Mouse (Mus musculus) telencephalon, adult 2 months (tissue): ENCODE results near the gene Camta1.

ENCODE experiments used
- DNase-seq: peaks from one replicate; pipeline ENCODE4 v3.0.0-alpha.2; 2011; ENCODE audit warnings: low read depth, low spot score

The Camta1 gene

GRCm38 (mm10) chr4:151861806-151862739, at the start of gene Camta1:
Gene Camta1, minus strand, starts transcription at chr4:151861876.
- peak; percentile 100 for DNase-seq

- no peak for DNase-seq
These were observed 47.1 kb upstream of the Camta1 start for GRCm38 (mm10) chr4:151908809-151909208.

GRCm38 (mm10) chr4:151907577-151908343, 46.1 kb upstream of the Camta1 start:
- no peak for DNase-seq

- DNase-seq, result no peak
These were observed 43.9 kb upstream of the Camta1 start for GRCm38 (mm10) chr4:151905621-151906020.

- DNase-seq, result no peak
These were observed 42.4 kb upstream of the Camta1 start for GRCm38 (mm10) chr4:151904098-151904497.

- no peak for DNase-seq
These were observed 41.1 kb upstream of the Camta1 start for GRCm38 (mm10) chr4:151902689-151903241.

- DNase-seq, result no peak
These were observed 40.5 kb upstream of the Camta1 start for GRCm38 (mm10) chr4:151902046-151902688.

GRCm38 (mm10) chr4:151901422-151901821, 39.7 kb upstream of the Camta1 start:
- no peak for DNase-seq

GRCm38 (mm10) chr4:151900735-151901134, 39.1 kb upstream of the Camta1 start:
- no peak for DNase-seq

- DNase-seq, result no peak
These were observed 38.2 kb upstream of the Camta1 start for GRCm38 (mm10) chr4:151899707-151900384.

GRCm38 (mm10) chr4:151898600-151899245, 37.0 kb upstream of the Camta1 start:
- no peak for DNase-seq

- no peak for DNase-seq
These were observed 35.5 kb upstream of the Camta1 start for GRCm38 (mm10) chr4:151897069-151897617.

GRCm38 (mm10) chr4:151895624-151896023, 33.9 kb upstream of the Camta1 start:
- DNase-seq, result no peak

GRCm38 (mm10) chr4:151894926-151895325, 33.2 kb upstream of the Camta1 start:
- no peak for DNase-seq

GRCm38 (mm10) chr4:151893241-151893640, 31.6 kb upstream of the Camta1 start:
- no peak for DNase-seq

- DNase-seq, result no peak
These were observed 19.9 kb upstream of the Camta1 start for GRCm38 (mm10) chr4:151881590-151881989.

- DNase-seq, result no peak
These were observed 18.5 kb upstream of the Camta1 start for GRCm38 (mm10) chr4:151880044-151880690.

- DNase-seq, result no peak
These were observed 14.7 kb upstream of the Camta1 start for GRCm38 (mm10) chr4:151876400-151876799.

GRCm38 (mm10) chr4:151863511-151863910, 1.8 kb upstream of the Camta1 start:
- no peak for DNase-seq

- DNase-seq, result no peak
These were observed 238 bp downstream of the Camta1 start for GRCm38 (mm10) chr4:151861471-151861805.
